ENCODE assay signal across 13 mouse cellular contexts in genomic region chr8:118376791-118377190, GRCm38 (mm10).
DNase-seq lines count a peak whose midpoint lies in the region; ATAC-seq and TF ChIP-seq lines count a peak whose summit lies in the region.
"Had no signal": no experiment of that assay in that cellular context is flagged by ENCODE, and none has a peak within 500 bp of the region (broad histone marks: within the 10 kb centered on the region; RNA-seq: fewer than 3 reads in every experiment).

No protein-coding gene starts in this region.

- no peaks in the 10 kb centered on the region for H3K36me3 ChIP-seq in forebrain, embryonic 14.5 days (ENCODE audit: control insufficient read depth, insufficient read depth, low read length)
- no peaks in the 10 kb centered on the region for H3K36me3 ChIP-seq in forebrain, embryonic 12.5 days (replicated peaks)
- H3K36me3 ChIP-seq: embryonic facial prominence, embryonic 10.5 days; midbrain, embryonic 12.5 days had no signal

- H3K4me3 ChIP-seq in forebrain, embryonic 14.5 days (ENCODE audit: low read depth, low read length) = no peak overlapping the region
- no peak overlapping the region for H3K4me3 ChIP-seq in forebrain, embryonic 12.5 days (replicated peaks)
- H3K4me3 ChIP-seq in gastrocnemius, adult 2 months = peak overlapping the region; percentile 38
- H3K4me3 ChIP-seq: embryonic facial prominence, embryonic 10.5 days; midbrain, embryonic 12.5 days had no signal

- H3K4me2 ChIP-seq in forebrain, embryonic 14.5 days (ENCODE audit: low read length) = no peak overlapping the region
- no peak overlapping the region for H3K4me2 ChIP-seq in forebrain, embryonic 12.5 days
- H3K4me2 ChIP-seq: midbrain, embryonic 12.5 days had no signal

- no peak overlapping the region for H3K27ac ChIP-seq in forebrain, embryonic 14.5 days (ENCODE audit: low read depth, low read length)
- no peak overlapping the region for H3K27ac ChIP-seq in forebrain, embryonic 12.5 days
- H3K27ac ChIP-seq in gastrocnemius, adult 2 months = peak overlapping the region; percentile 89
- H3K27ac ChIP-seq: embryonic facial prominence, embryonic 10.5 days; midbrain, embryonic 12.5 days had no signal

- H3K9ac ChIP-seq in forebrain, embryonic 14.5 days (ENCODE audit: low read length) = no peak overlapping the region
- no peak overlapping the region for H3K9ac ChIP-seq in forebrain, embryonic 12.5 days
- H3K9ac ChIP-seq: liver, postnatal 0 days; midbrain, embryonic 12.5 days had no signal

- H3K27me3 ChIP-seq in forebrain, embryonic 14.5 days (replicated peaks; ENCODE audit: control insufficient read depth, insufficient read depth, low read length) = no peaks in the 10 kb centered on the region
- no peaks in the 10 kb centered on the region for H3K27me3 ChIP-seq in forebrain, embryonic 12.5 days
- H3K27me3 ChIP-seq: midbrain, embryonic 12.5 days had no signal

- no peak for TF ChIP-seq CTCF in gastrocnemius, adult 2 months (IDR thresholded peaks at IDR 0.05)

- 33% methylated on average over 3 of the region's 3 CpGs for WGBS in forebrain, embryonic 14.5 days
- WGBS in forebrain, embryonic 12.5 days = 68% methylated on average over 3 of the region's 3 CpGs

- H3K9me3 ChIP-seq in forebrain, embryonic 14.5 days (replicated peaks; ENCODE audit: control insufficient read depth, low read length) = no peaks in the 10 kb centered on the region
- no peaks in the 10 kb centered on the region for H3K9me3 ChIP-seq in forebrain, embryonic 12.5 days
- H3K9me3 ChIP-seq: embryonic facial prominence, embryonic 10.5 days; midbrain, embryonic 12.5 days had no signal

- intact Hi-C loops in left cerebral cortex, postnatal 4 days (cut with DNase I) = no loop called here
- intact Hi-C loops in left cerebral cortex, postnatal 10 days (cut with DNase I) = no loop called here
- intact Hi-C loops in gastrocnemius, adult 2 months (cut with DNase I) = loop anchor here (10.0 kb wide), 1 partner anchor 92 kb away; the partner anchor contains the start of gene Cdh13
- intact Hi-C loops in heart, postnatal 10 days (cut with DNase I) = loop anchor here (2.0 kb wide), 1 partner anchor 88 kb away; no protein-coding TSS in a partner anchor

- H3K4me1 ChIP-seq in forebrain, embryonic 14.5 days (ENCODE audit: control insufficient read depth, insufficient read depth, low read length) = peaks cover 21% of the 10 kb centered on the region
- H3K4me1 ChIP-seq in forebrain, embryonic 12.5 days = peaks cover 32% of the 10 kb centered on the region

- ATAC-seq in forebrain, embryonic 14.5 days = no peak
- ATAC-seq in forebrain, embryonic 12.5 days (ENCODE audit: low FRiP score) = no peak
- ATAC-seq: liver, postnatal 0 days had no signal

- peak; percentile 58 for DNase-seq in forebrain, embryonic 14.5 days (ENCODE audit: low spot score)
- peak; percentile 25 for DNase-seq in left cerebral cortex, postnatal 4 days
- no peak for DNase-seq in left cerebral cortex, postnatal 10 days (ENCODE audit: extremely low spot score in 1 of 2, low spot score in 2 of 2)
- DNase-seq in gastrocnemius, adult 2 months = peak; percentile 76
- peak; percentile 62 to 70 for DNase-seq in heart, postnatal 10 days
- DNase-seq in B cell, adult 2 months = no peak
- no peak for DNase-seq in spleen, postnatal 14 days (ENCODE audit: low spot score in 2 of 2)
- DNase-seq: cerebellum, adult 11-12 months; kidney, adult 2 months; liver, postnatal 0 days had no signal

Comparison
In these comparisons a context has a peak if more than half of its experiments do, and no peak if none do; other contexts are left out.
1. DNase-seq: peak in forebrain, embryonic 14.5 days (single experiment), left cerebral cortex, postnatal 4 days (single experiment), gastrocnemius, adult 2 months (single experiment) and heart, postnatal 10 days (2 of 2); none in left cerebral cortex, postnatal 10 days (0 of 2), B cell, adult 2 months (0 of 2) and spleen, postnatal 14 days (0 of 2).
2. intact Hi-C loops: an anchor here in gastrocnemius, adult 2 months (10.0 kb wide) and heart, postnatal 10 days (2.0 kb wide); none called in left cerebral cortex, postnatal 4 days and left cerebral cortex, postnatal 10 days.